Mouse (Mus musculus) neural tube, embryonic 15.5 days (tissue): ENCODE measurements around the gene Gne. TPM values are rescaled to one million over a fixed set of nuclear protein-coding genes. Genes with fewer than 3 reads are reported as not detected.

Experiments used
- ATAC-seq: fragments of 200-750 bp; cut with Nextera tagmentation; 2 replicates; pipeline ENCODE4 v1.8.0; 2017; ENCODE audit warnings: mild to moderate bottlenecking, moderate TSS enrichment, moderate library complexity; ENCODE audit not compliant: low FRiP score
- H3K27ac ChIP-seq: fragments of 300-500 bp; sonication (generic); replicated peaks from 2 replicates; pipeline ENCODE4 v1.5.1; 2015; ENCODE audit warnings: mild to moderate bottlenecking, inconsistent platforms
- H3K27me3 ChIP-seq: fragments of 300-500 bp; sonication (generic); replicated peaks from 2 replicates; pipeline ENCODE4 v1.6.1; 2015; ENCODE audit warnings: inconsistent platforms
- H3K36me3 ChIP-seq: fragments of 300-500 bp; sonication (generic); 2 replicates; pipeline ENCODE4 v1.6.1; 2015; ENCODE audit warnings: inconsistent platforms
- H3K4me1 ChIP-seq: fragments of 300-500 bp; sonication (generic); 2 replicates; pipeline ENCODE4 v1.6.1; 2015; ENCODE audit warnings: inconsistent platforms
- H3K4me2 ChIP-seq: fragments of 300-500 bp; sonication (generic); 2 replicates; pipeline ENCODE4 v1.6.1; 2015; ENCODE audit warnings: inconsistent platforms, mild to moderate bottlenecking, moderate library complexity
- H3K4me3 ChIP-seq: fragments of 300-500 bp; sonication (generic); replicated peaks from 2 replicates; pipeline ENCODE4 v1.5.1; 2015; ENCODE audit warnings: mild to moderate bottlenecking, inconsistent platforms
- H3K9ac ChIP-seq: fragments of 300-500 bp; sonication (generic); replicated peaks from 2 replicates; pipeline ENCODE4 v1.6.1; 2015; ENCODE audit warnings: mild to moderate bottlenecking, inconsistent platforms
- H3K9me3 ChIP-seq: fragments of 300-500 bp; sonication (generic); replicated peaks from 2 replicates; pipeline ENCODE4 v1.6.1; 2016; ENCODE audit warnings: inconsistent platforms
- WGBS: fragments of 180-500 bp; shearing (Covaris S2); methylation state at CpG from one replicate; pipeline ENCODE4 v1.1.7; 2015; ENCODE audit warnings: mixed read lengths; 5-methylcytosine and 5-hydroxymethylcytosine counted together
- polyA plus RNA-seq: library from polyadenylated mRNA; unstranded; fragments of >200 nt; fragmentation: Nextera tagmentation; extraction: Ambion mirVana; gene quantifications from 2 replicates; pipeline ENCODE4 v1.2.1, GENCODE M21; 2015

Gne gene
- polyA plus RNA-seq, 1 experiment from 2014 or later = 27.2 TPM

DNA sequence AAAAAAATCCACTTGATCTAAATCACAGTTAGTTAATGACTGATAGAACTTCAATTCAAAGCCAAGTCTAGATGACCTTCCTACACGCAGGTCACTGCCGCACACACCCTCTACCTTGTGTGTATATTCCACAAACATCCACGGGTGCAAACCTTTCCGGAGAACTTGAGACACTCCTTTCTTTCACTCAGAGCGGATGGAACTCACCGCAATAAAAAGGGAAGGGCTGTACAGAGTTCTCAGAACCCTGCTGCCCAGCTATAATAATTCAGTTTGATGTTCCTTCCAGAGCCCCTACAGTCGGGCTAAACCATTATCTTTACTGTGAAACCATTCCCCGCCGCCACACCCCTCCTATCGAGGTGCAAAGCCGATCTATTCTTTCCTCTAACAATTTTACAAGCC is 12.2 kb downstream of the Gne start:
- 4% methylated on average over 11 of the region's 11 CpGs for WGBS
- H3K9me3 ChIP-seq = no peaks in the 10 kb centered on the region

GRCm38 (mm10) chr4:44070641-44071040 is 13.3 kb downstream of the Gne start:
- H3K9me3 ChIP-seq = no peaks in the 10 kb centered on the region
- peak overlapping the region; percentile 88 for H3K4me3 ChIP-seq
- peaks cover 29% of the 10 kb centered on the region for H3K4me1 ChIP-seq
- 76% methylated on average over 4 of the region's 4 CpGs for WGBS
- no peak for ATAC-seq
- H3K36me3 ChIP-seq = no peaks in the 10 kb centered on the region
- H3K9ac ChIP-seq = 0 out of 2 replicates have a peak overlapping the region, but pooled peaks have one; percentile 17
- H3K4me2 ChIP-seq = peak overlapping the region; percentile 71
- H3K27ac ChIP-seq = no peak overlapping the region
- no peaks in the 10 kb centered on the region for H3K27me3 ChIP-seq

More for the DNA sequence above, 12.2 kb downstream of the Gne start:
- Histone ChIP-seq H3K27ac (peak overlapping the region; percentile 89), H3K4me1 (peaks cover 29% of the 10 kb centered on the region), H3K4me3 (peak overlapping the region; percentile 88), H3K36me3 (no peaks in the 10 kb centered on the region), H3K27me3 (no peaks in the 10 kb centered on the region), H3K4me2 (peak overlapping the region; percentile 71), H3K9ac (peak overlapping the region; percentile 95)
- ATAC-seq = peak; percentile 32; the same call in 1 of the 2 replicates

- Histone ChIP-seq H3K4me1 (peaks cover 33% of the 10 kb centered on the region), H3K27ac (no peak overlapping the region), H3K9me3 (no peaks in the 10 kb centered on the region), H3K4me3 (no peak overlapping the region), H3K36me3 (no peaks in the 10 kb centered on the region), H3K27me3 (no peaks in the 10 kb centered on the region), H3K9ac (no peak overlapping the region), H3K4me2 (no peak overlapping the region)
- ATAC-seq = no peak
- WGBS = 97% methylated on average over 4 of the region's 4 CpGs
Measured at GRCm38 (mm10) chr4:44069411-44069810, 14.6 kb downstream of the Gne start.

DNA sequence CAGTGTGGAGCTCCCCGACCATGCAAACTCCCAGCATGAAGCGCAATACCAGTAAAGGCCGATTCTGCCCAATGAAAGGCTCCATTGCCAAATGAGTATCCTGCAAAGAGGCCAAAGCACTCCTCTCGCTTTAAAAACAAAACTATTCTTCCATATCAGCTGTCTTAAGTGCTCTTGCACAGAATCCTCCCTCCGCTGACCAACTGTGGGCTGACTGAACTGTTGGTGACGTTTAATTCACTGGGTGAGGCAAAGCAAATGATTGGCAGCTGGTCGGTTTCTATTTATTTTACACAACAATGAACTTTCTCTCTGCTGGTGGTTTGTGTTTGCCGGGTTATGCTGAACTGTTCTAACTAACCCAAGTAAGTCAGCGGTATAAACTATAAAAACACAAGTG is 15.2 kb downstream of the Gne start:
- H3K4me3 ChIP-seq = no peak overlapping the region
- no peak overlapping the region for H3K27ac ChIP-seq
- H3K4me1 ChIP-seq = peaks cover 33% of the 10 kb centered on the region
- no peak overlapping the region for H3K9ac ChIP-seq
- ATAC-seq = no peak
- H3K9me3 ChIP-seq = no peaks in the 10 kb centered on the region
- no peaks in the 10 kb centered on the region for H3K36me3 ChIP-seq
- 39% methylated on average over 9 of the region's 9 CpGs for WGBS
- H3K27me3 ChIP-seq = no peaks in the 10 kb centered on the region
- H3K4me2 ChIP-seq = no peak overlapping the region

GRCm38 (mm10) chr4:44066891-44067290 is 17.1 kb downstream of the Gne start:
- Histone ChIP-seq H3K27ac (no peak overlapping the region), H3K9ac (no peak overlapping the region), H3K9me3 (no peaks in the 10 kb centered on the region), H3K4me1 (peaks cover 24% of the 10 kb centered on the region), H3K36me3 (no peaks in the 10 kb centered on the region), H3K4me3 (no peak overlapping the region), H3K27me3 (no peaks in the 10 kb centered on the region), H3K4me2 (no peak overlapping the region)
- no peak for ATAC-seq
- 95% methylated on average over 6 of the region's 6 CpGs for WGBS

GRCm38 (mm10) chr4:44065355-44066025 is 18.5 kb downstream of the Gne start:
- H3K36me3 ChIP-seq = no peaks in the 10 kb centered on the region
- no peaks in the 10 kb centered on the region for H3K9me3 ChIP-seq
- peaks cover 11% of the 10 kb centered on the region for H3K4me1 ChIP-seq
- H3K9ac ChIP-seq = no peak overlapping the region
- peak; percentile 55 for ATAC-seq
- H3K4me3 ChIP-seq = no peak overlapping the region
- H3K27me3 ChIP-seq = no peaks in the 10 kb centered on the region
- peak overlapping the region; percentile 26; the same call in 1 of the 2 replicates for H3K4me2 ChIP-seq
- 39% methylated on average over 16 of the region's 16 CpGs for WGBS
- H3K27ac ChIP-seq = no peak overlapping the region

- WGBS = 82% methylated on average over 14 of the region's 14 CpGs
- peaks cover 9% of the 10 kb centered on the region; the same call in 1 of the 2 replicates for H3K36me3 ChIP-seq
- ATAC-seq = no peak
- H3K4me3 ChIP-seq = no peak overlapping the region
- H3K4me1 ChIP-seq = peaks cover 4% of the 10 kb centered on the region; the same call in 1 of the 2 replicates
- no peaks in the 10 kb centered on the region for H3K27me3 ChIP-seq
- H3K9me3 ChIP-seq = no peaks in the 10 kb centered on the region
- H3K9ac ChIP-seq = no peak overlapping the region
- H3K4me2 ChIP-seq = no peak overlapping the region
- H3K27ac ChIP-seq = no peak overlapping the region
Measured at GRCm38 (mm10) chr4:44062816-44063215, 21.2 kb downstream of the Gne start.

- peaks cover 9% of the 10 kb centered on the region; the same call in 1 of the 2 replicates for H3K36me3 ChIP-seq
- H3K4me1 ChIP-seq = peaks cover 4% of the 10 kb centered on the region; the same call in 1 of the 2 replicates
- WGBS = 67% methylated on average over 9 of the region's 9 CpGs
- ATAC-seq = no peak
- no peak overlapping the region for H3K4me2 ChIP-seq
- H3K27ac ChIP-seq = no peak overlapping the region
- no peak overlapping the region for H3K4me3 ChIP-seq
- H3K9me3 ChIP-seq = no peaks in the 10 kb centered on the region
- H3K9ac ChIP-seq = no peak overlapping the region
- no peaks in the 10 kb centered on the region for H3K27me3 ChIP-seq
Measured at GRCm38 (mm10) chr4:44062062-44062461, 21.9 kb downstream of the Gne start.

GRCm38 (mm10) chr4:44059674-44060073 is 24.3 kb downstream of the Gne start:
- Histone ChIP-seq H3K4me3 (no peak overlapping the region), H3K4me2 (no peak overlapping the region), H3K4me1 (no peaks in the 10 kb centered on the region), H3K9me3 (no peaks in the 10 kb centered on the region), H3K27ac (no peak overlapping the region), H3K27me3 (no peaks in the 10 kb centered on the region), H3K36me3 (peaks cover 14% of the 10 kb centered on the region; the same call in 1 of the 2 replicates), H3K9ac (no peak overlapping the region)
- 83% methylated on average over 13 of the region's 13 CpGs for WGBS
- ATAC-seq = no peak

GRCm38 (mm10) chr4:44049812-44050211 is 34.2 kb downstream of the Gne start:
- H3K36me3 ChIP-seq = peaks cover 58% of the 10 kb centered on the region
- H3K9ac ChIP-seq = no peak overlapping the region
- WGBS = 88% methylated on average over 5 of the region's 5 CpGs
- H3K27me3 ChIP-seq = no peaks in the 10 kb centered on the region
- ATAC-seq = no peak
- H3K27ac ChIP-seq = no peak overlapping the region
- no peaks in the 10 kb centered on the region for H3K4me1 ChIP-seq
- H3K4me3 ChIP-seq = no peak overlapping the region
- no peak overlapping the region for H3K4me2 ChIP-seq
- H3K9me3 ChIP-seq = no peaks in the 10 kb centered on the region

DNA sequence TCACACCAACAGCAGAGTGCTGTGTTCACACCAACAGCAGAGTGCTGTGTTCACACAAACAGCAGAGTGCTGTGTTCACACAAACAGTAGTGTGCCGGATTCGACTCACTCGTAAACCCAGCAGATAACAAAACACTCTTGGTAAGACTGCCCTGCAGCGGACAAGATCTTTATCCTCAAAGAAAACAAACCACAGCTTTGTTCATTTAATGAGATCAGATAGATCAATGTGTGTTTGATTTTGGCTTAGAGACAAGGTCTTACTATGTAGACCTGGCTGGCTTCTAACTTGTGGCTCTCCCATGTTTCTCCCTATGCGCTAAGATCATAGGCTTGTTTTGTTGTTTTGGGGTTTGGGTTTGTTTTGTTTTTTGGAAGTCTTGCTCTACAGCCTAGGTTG is 37.9 kb downstream of the Gne start:
- Histone ChIP-seq H3K27me3 (no peaks in the 10 kb centered on the region), H3K4me1 (no peaks in the 10 kb centered on the region), H3K27ac (no peak overlapping the region), H3K4me3 (no peak overlapping the region), H3K9me3 (no peaks in the 10 kb centered on the region), H3K9ac (no peak overlapping the region), H3K4me2 (no peak overlapping the region), H3K36me3 (peaks cover 60% of the 10 kb centered on the region)
- 91% methylated on average over 5 of the region's 5 CpGs for WGBS
- ATAC-seq = no peak

DNA sequence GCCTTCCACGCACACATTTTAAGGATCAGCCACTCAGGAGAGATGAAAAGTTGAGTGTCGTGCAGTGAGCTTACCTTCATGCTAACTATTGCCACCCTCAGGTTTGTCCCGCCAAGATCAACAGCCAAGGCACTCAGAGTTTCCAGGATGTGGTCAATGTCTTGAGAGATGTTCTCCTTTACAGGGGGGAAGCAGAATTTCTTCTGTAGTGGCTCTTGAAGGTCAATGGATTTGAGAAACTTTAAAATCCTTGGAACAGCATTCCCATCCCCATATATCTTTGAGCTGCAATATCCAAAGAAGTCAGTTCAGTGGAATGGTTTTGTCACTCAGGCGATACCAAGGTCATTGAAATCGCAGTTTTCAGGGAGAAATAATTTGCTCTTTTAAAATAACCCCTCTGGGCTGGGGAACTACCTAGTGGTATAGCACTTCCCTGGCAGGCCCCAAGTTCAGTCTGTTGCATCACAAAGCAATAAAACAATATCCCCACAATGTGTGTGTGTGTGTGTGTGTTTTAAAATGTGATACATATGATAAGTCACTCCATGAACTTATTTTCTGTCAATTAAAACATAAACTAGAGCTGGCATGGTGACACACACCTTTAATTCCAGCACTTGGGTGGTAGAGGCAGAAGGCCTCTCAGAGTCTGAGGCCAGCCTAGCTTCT is 39.2 kb downstream of the Gne start:
- H3K36me3 ChIP-seq = peaks cover 72% of the 10 kb centered on the region
- no peak for ATAC-seq
- H3K9ac ChIP-seq = no peak overlapping the region
- H3K27ac ChIP-seq = no peak overlapping the region
- no peaks in the 10 kb centered on the region for H3K27me3 ChIP-seq
- no peaks in the 10 kb centered on the region for H3K4me1 ChIP-seq
- no peak overlapping the region for H3K4me3 ChIP-seq
- H3K4me2 ChIP-seq = no peak overlapping the region
- 91% methylated on average over 5 of the region's 5 CpGs for WGBS
- no peaks in the 10 kb centered on the region for H3K9me3 ChIP-seq
